Mouse (Mus musculus) ovary, postnatal 10 days (tissue): Measurements from ENCODE around the gene Erp27.
"Not testable (repeated sequence)": the region's sequence is repeated elsewhere in the genome, so short reads cannot be mapped to it uniquely, and the experiment has no call there.

Experiments used
- DNase-seq: peaks from one replicate; pipeline ENCODE4 v3.0.0; 2022; ENCODE audit warnings: low spot score

Erp27 gene

GRCm38 (mm10) chr6:136922080-136922479 lies at the start of gene Erp27:
Gene Erp27 (minus strand): TSS chr6:136922180.
- no peak for DNase-seq

- not testable (repeated sequence) for DNase-seq
Observed at GRCm38 (mm10) chr6:136968877-136969276, 46.9 kb upstream of the Erp27 start.

- no peak for DNase-seq
Observed at GRCm38 (mm10) chr6:136967466-136967865, 45.5 kb upstream of the Erp27 start.

- no peak for DNase-seq
Observed at GRCm38 (mm10) chr6:136965912-136966311, 43.9 kb upstream of the Erp27 start.

DNA sequence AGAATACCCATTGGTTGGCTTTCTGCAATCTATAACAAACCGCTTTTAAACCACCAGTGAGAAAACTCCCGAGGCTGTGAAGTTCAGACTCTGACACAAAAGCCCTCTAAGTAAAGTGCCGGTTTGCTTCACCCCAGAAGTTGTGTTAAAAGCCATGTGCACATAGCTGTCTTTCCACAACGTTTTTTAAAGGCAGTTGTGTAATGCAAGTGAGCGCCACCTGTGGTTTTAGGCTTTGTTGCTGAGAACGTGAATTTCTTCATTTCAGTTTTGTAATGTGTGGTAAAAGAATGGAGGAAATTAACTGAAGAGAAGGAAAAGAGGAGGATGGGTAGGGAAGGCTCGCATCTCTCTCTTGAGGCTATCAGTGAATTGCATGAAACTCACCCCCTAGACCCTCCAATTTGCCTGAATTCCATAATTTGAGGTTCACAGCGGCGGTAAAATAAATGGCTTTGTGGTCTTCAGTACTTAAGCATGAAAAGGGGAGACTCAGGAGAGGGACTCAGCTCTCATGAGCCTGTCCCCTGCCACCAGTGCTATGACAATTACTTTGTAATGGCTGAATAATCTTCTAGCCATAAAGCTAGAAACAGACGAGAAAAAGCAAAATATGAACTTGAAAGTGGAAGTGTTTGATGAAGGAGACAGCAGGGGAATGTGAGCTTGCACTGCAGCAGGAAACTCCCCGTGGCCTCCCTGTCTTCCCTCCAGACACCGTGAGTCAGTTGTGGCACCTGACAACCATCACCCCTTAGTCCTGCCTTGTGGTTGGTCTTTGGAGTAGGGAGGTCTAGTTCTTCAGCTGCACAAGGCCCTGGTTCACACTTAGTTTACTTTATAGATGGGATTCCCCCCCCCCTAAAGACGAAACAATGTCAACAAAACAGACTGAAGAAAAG lies 42.9 kb upstream of the Erp27 start:
- no peak for DNase-seq

DNA sequence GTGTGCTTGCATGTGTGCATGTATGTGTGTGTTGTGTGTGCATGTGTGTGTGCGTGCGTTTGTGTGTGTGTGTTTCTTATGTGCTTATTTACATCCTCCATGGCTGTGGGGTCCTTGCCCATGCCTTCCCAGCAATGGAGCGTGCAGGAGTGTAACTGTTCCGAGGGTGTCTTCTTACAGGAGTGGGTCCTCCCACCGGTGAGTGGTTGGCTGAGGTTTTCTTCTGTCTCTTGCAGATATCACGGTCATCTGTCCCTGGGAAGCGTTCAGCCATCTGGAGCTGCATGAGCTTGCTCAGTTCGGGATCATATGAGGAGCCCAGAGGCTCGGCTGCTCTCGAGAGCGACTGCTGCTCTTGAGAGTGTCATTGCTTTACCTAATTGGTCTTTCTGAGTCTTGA lies 41.0 kb upstream of the Erp27 start:
- no peak for DNase-seq

DNA sequence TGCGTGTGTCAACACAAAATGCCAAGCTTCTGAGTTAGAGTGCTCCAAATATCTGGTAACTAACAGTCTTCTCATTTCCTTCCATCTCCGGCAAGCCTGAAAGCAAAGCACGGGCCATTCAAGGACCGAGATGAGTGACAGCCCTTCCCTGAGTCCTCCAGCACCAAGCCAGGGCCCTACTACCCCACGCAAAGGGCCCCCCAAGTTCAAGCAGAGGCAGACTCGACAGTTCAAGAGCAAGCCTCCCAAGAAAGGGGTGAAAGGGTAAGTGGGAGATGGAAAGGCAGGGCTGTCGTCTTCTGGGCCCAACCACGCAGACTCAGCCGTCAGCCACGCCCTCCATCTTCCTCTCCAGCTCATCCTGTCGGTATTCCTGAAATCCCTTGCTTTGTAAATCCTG lies 37.2 kb upstream of the Erp27 start:
- no peak for DNase-seq

- no peak for DNase-seq
Observed at GRCm38 (mm10) chr6:136957062-136957461, 35.1 kb upstream of the Erp27 start.

GRCm38 (mm10) chr6:136955240-136955639 lies 33.3 kb upstream of the Erp27 start:
- DNase-seq: no peak

DNA sequence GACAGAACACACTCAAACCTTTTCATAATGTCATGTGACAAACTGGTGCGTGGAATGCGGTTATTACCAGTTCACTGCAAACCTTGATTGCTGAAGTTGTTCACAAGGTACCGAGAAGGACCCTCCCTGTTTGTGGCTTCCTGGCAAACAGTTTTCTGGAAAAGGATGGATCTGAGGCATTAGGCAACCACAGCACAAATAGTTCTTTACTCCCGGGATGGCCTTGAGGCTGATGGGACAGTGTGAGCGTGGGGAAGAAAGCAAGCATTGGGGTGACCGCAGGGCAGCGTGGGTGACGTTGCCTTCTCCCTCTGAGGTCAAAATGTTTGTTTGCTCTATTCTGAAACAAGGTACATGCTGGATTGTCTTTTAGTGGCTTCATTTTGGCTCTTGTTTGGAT lies 32.7 kb upstream of the Erp27 start:
- no peak for DNase-seq

- DNase-seq: no peak
Observed at GRCm38 (mm10) chr6:136954192-136954591, 32.2 kb upstream of the Erp27 start.

GRCm38 (mm10) chr6:136952930-136953329 lies 30.9 kb upstream of the Erp27 start:
- no peak for DNase-seq

GRCm38 (mm10) chr6:136950171-136950570 lies 28.2 kb upstream of the Erp27 start:
- no peak for DNase-seq

GRCm38 (mm10) chr6:136947716-136948115 lies 25.7 kb upstream of the Erp27 start:
- DNase-seq: no peak

DNA sequence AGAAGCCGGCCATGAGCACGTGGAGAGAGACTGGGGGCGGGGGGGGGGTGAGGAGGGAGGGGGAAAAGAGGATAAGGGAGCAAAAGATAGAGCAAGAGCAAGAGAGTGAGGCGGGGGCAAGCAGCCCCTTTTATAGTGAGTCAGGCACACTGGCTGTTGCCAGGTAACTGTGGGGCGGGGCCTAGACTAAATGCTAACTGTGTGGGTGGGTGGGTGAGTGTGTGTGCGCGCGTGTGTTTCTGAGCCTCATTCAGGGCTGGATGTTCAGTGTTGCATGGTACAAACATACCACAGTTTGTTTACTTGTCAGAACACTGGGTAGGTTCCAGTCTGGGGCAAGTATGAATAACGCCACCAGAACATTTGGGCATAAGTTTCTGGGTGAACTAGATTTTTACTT lies 25.0 kb upstream of the Erp27 start:
- no peak for DNase-seq

DNA sequence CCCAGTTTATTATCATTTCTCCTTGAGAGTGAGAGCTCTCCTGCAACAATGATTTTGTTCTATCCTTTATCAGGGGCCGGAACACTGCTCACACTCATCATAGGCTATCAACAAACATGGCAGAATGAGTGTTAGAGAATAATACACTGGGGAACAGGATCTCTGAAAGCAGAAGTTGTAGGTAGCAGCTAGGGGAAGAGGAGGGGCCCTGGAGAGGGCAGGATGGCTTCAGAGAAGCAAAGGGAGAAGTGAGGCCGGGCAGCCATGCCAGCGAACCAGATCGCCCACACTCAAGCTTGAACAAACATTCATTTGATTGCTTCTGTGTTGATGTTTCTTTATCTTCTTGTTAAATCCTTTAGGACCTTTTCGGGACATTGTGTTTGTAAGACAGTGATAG lies 24.3 kb upstream of the Erp27 start:
- no peak for DNase-seq

- no peak for DNase-seq
Observed at GRCm38 (mm10) chr6:136944511-136944910, 22.5 kb upstream of the Erp27 start.

- no peak for DNase-seq
Observed at GRCm38 (mm10) chr6:136943392-136943791, 21.4 kb upstream of the Erp27 start.

DNA sequence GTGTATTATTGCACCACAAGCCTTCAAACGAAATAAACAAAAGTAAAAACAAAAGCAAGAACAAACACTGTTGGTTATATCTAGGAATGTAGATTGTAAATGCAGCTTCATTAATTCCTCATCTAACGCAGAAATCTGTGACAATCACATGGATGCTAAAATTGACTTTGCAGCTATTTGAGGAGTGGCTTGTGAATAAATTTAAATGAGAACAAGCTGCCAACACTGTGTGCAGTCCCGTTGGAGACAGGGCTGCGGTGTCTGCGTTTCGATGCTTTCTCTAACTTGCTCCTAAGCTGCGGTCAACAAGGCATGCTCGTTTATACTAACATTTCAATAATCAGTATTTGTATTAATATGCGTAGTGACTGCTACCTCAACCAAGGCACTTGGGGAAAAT lies 20.3 kb upstream of the Erp27 start:
- DNase-seq: no peak

DNA sequence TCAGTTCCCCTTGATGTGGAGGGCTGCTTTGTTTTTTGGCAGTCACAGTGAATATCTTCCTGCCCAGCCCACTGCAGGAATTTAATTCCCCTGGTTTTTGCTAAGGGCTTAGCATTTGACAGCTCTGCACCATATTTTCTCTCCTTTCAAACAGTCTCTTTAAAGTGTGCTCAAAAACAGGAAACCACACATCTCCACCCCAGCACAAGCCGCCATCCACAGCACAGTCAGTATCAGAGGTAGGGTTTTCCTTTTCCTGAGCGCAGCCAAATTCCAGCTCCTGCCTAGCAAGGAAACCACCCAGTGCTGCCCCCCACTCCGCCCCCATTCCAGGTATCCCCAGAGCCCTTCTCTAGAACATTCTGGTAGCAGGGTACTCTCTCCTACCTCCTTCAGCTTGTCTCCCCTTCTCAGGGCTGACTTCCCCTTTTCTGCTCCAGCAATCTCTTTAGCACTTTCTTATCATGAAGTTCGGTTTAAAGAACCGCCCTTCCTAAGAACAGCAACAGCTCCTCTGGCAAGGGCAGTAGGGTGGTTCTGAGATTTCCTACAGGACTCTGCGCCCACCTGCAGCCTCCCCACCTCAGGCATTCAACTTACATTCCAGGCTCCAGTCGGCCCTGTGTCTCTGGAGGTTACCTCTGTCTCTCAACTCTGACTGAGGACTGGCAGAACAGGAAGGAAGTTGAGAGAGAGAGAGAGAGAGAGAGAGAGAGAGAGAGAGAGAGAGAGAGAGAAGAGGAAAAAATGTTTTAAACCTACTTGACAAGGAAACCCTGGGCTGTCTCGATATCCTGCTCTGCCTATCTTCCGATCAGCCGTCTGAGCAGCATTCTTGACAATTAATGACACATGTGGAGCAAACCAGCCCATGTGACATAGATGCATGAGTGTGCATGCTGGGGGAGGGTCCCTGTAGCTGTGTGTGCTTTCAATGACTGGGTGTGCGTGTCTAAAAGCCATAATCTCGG lies 19.4 kb upstream of the Erp27 start, which contains the start of gene Arhgdib:
Gene Arhgdib, minus strand, starts transcription at position 849 of the 971 bp plus-strand sequence.
- no peak for DNase-seq

GRCm38 (mm10) chr6:136940188-136940960 lies 18.4 kb upstream of the Erp27 start:
- no peak for DNase-seq
